Comparison of ENCODE assay signal across 8 mouse cellular contexts in the genomic region with DNA sequence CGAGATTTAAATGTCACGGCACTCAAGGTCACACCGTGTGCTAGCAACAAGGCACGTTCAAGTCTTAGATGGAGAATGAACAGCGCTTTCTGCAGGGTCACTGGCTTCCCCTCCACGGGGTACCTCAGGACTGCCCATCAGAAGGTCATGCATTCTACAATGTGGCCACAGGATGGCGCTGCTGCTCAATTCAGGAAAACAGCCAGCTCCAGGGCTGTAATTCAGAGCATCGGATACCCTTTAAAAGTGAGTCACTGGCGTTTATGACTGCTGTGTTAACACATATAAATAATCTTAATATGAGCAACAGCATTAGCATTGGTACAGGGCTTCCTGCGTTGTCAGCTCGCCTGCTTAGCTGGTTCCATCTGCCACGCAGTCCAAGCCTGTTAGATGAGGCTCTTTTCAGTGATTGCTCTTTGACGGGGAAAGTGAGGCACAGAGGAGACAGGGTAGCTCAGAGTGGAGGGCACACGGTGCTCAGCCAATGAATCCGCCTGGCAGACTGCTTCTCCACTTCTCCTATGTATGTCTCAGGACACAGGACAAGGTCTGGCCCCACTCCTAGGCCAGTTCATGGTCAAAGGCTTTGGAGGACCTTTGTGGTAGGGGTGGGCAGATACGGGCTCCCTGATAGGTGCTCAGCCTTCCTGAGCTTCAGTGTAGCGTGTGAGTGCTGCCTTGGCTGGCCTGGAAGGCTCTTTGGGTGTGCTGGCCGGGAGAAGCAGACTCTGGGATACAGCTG. TPM values are rescaled to one million over a fixed set of nuclear protein-coding genes. Genes with fewer than 3 reads are reported as not detected.
A peak's percentile ranks its signal among the peaks of the same experiment; 100 is the strongest.
DNase-seq lines count a peak whose midpoint lies in the region; ATAC-seq and TF ChIP-seq lines count a peak whose summit lies in the region.

No protein-coding gene starts in this region.

- H3K27ac ChIP-seq in cerebellum, adult 2 months (ENCODE audit: insufficient read depth, low read length), result no peak overlapping the region
- no peak overlapping the region for H3K27ac ChIP-seq in midbrain, embryonic 11.5 days (ENCODE audit: low read depth, low read length)

- TF ChIP-seq CTCF in cerebellum, adult 2 months (IDR thresholded peaks at IDR 0.05; ENCODE audit: borderline replicate concordance, insufficient read depth, low read depth, low read length), result peak; percentile 87

- no peak for ATAC-seq in midbrain, embryonic 11.5 days (ENCODE audit: low FRiP score)

- no peak overlapping the region for H3K4me2 ChIP-seq in midbrain, embryonic 11.5 days

- H3K4me1 ChIP-seq in cerebellum, adult 2 months (ENCODE audit: control insufficient read depth, insufficient read depth, low read length), result peaks cover 3% of the 10 kb centered on the region; the same call in 1 of the 2 replicates
- H3K4me1 ChIP-seq in midbrain, embryonic 11.5 days (ENCODE audit: control insufficient read depth, insufficient read depth, low read length), result no peaks in the 10 kb centered on the region

- peak overlapping the region; percentile 18 for H3K4me3 ChIP-seq in cerebellum, adult 2 months (replicated peaks; ENCODE audit: insufficient read depth, low read depth, low read length)
- H3K4me3 ChIP-seq in midbrain, embryonic 11.5 days (ENCODE audit: low read depth, low read length), result no peak overlapping the region

- WGBS in cerebellum, adult 2 months, result 14% methylated on average over 18 of the region's 18 CpGs
- 27% methylated on average over 18 of the region's 18 CpGs for WGBS in midbrain, embryonic 11.5 days

- intact Hi-C loops in heart, postnatal 10 days (cut with DNase I), result no loop called here
- intact Hi-C loops in heart, postnatal 25 days (cut with DNase I), result no loop called here

- no peaks in the 10 kb centered on the region for H3K9me3 ChIP-seq in midbrain, embryonic 11.5 days (ENCODE audit: control insufficient read depth, low read length)

- H3K9ac ChIP-seq in midbrain, embryonic 11.5 days (ENCODE audit: low read length), result no peak overlapping the region

- DNase-seq in heart, postnatal 10 days, result peak; percentile 12 to 67
- no peak for DNase-seq in heart, postnatal 25 days (ENCODE audit: low spot score)
- DNase-seq in MN1 (ENCODE audit: low spot score), result peak; percentile 90
- peak; percentile 81 to 93 for DNase-seq in cerebellum, adult 2 months
- peak; percentile 82 to 83 for DNase-seq in frontal cortex, postnatal 25 days (ENCODE audit: low spot score in 2 of 2)
- peak; percentile 90 to 91 for DNase-seq in layer of hippocampus, postnatal 10 days (ENCODE audit: low spot score in 2 of 2)
- DNase-seq in midbrain, embryonic 11.5 days (ENCODE audit: low spot score, missing footprints), result peak; percentile 98
- DNase-seq in spleen, adult 12 weeks (ENCODE audit: low spot score), result peak; percentile 38

- no peaks in the 10 kb centered on the region for H3K27me3 ChIP-seq in cerebellum, adult 2 months (ENCODE audit: control insufficient read depth, insufficient read depth, low read length)
- no peaks in the 10 kb centered on the region; the same call in 1 of the 2 replicates for H3K27me3 ChIP-seq in midbrain, embryonic 11.5 days (ENCODE audit: control insufficient read depth, insufficient read depth, low read length)

- H3K36me3 ChIP-seq in midbrain, embryonic 11.5 days (ENCODE audit: control insufficient read depth, insufficient read depth, low read length), result no peaks in the 10 kb centered on the region

- TF ChIP-seq POLR2A in cerebellum, adult 2 months (IDR thresholded peaks at IDR 0.05; ENCODE audit: borderline replicate concordance, insufficient read depth, low read length), result no peak

RNA-seq across cellular contexts. Expression of a gene that starts 11.8 kb away (rescaled TPM):
- total RNA-seq in heart, postnatal 10 days (2021), result 10 to 100 TPM; 91.8 to 94.0 TPM
- 10 to 100 TPM; 69.3 to 69.5 TPM for total RNA-seq in heart, postnatal 25 days (2021)
- 119 and 126 TPM in 2 replicates for polyA plus RNA-seq in cerebellum, adult 2 months (2012; rRNA removed)
- 100 to 1,000 TPM; 106 to 118 TPM for total RNA-seq in layer of hippocampus, postnatal 10 days (2021)
- polyA plus RNA-seq in midbrain, embryonic 11.5 days (2014; fragmentation: Nextera tagmentation; extraction: Ambion mirVana), result 256 and 259 TPM in 2 replicates

RNA-seq across cellular contexts. Expression of a gene that starts 25.8 kb away (rescaled TPM):
- total RNA-seq in heart, postnatal 10 days (2021), result under 1 TPM; 0.20 to 0.38 TPM
- under 1 TPM; 0.34 to 0.42 TPM for total RNA-seq in heart, postnatal 25 days (2021)
- polyA plus RNA-seq in cerebellum, adult 2 months (2012; rRNA removed), result 30.0 and 33.4 TPM in 2 replicates
- total RNA-seq in layer of hippocampus, postnatal 10 days (2021), result 10 to 100 TPM; 11.5 to 12.7 TPM
- polyA plus RNA-seq in midbrain, embryonic 11.5 days (2014; fragmentation: Nextera tagmentation; extraction: Ambion mirVana), result 5.0 and 6.1 TPM in 2 replicates

RNA-seq across cellular contexts. Expression of a gene that starts 53.6 kb away (rescaled TPM):
- 100 to 1,000 TPM; 200 to 221 TPM for total RNA-seq in heart, postnatal 10 days (2021)
- 100 to 1,000 TPM; 278 to 282 TPM for total RNA-seq in heart, postnatal 25 days (2021)
- polyA plus RNA-seq in cerebellum, adult 2 months (2012; rRNA removed), result 221 and 225 TPM in 2 replicates
- total RNA-seq in layer of hippocampus, postnatal 10 days (2021), result 100 to 1,000 TPM; 107 to 111 TPM
- polyA plus RNA-seq in midbrain, embryonic 11.5 days (2014; fragmentation: Nextera tagmentation; extraction: Ambion mirVana), result 242 and 255 TPM in 2 replicates

Comparison
In these comparisons a context has a peak if more than half of its experiments do, and no peak if none do; other contexts are left out.
1. RNA of a gene that starts 25.8 kb away (total RNA-seq): 11.5 to 12.7 TPM in layer of hippocampus, postnatal 10 days; 0.34 to 0.42 TPM in heart, postnatal 25 days and 0.20 to 0.38 TPM in heart, postnatal 10 days; every median in the first group is over 4 times any median in the second.